Mouse (Mus musculus): Measurements from ENCODE around the gene Afap1l2.

The Afap1l2 gene

DNA sequence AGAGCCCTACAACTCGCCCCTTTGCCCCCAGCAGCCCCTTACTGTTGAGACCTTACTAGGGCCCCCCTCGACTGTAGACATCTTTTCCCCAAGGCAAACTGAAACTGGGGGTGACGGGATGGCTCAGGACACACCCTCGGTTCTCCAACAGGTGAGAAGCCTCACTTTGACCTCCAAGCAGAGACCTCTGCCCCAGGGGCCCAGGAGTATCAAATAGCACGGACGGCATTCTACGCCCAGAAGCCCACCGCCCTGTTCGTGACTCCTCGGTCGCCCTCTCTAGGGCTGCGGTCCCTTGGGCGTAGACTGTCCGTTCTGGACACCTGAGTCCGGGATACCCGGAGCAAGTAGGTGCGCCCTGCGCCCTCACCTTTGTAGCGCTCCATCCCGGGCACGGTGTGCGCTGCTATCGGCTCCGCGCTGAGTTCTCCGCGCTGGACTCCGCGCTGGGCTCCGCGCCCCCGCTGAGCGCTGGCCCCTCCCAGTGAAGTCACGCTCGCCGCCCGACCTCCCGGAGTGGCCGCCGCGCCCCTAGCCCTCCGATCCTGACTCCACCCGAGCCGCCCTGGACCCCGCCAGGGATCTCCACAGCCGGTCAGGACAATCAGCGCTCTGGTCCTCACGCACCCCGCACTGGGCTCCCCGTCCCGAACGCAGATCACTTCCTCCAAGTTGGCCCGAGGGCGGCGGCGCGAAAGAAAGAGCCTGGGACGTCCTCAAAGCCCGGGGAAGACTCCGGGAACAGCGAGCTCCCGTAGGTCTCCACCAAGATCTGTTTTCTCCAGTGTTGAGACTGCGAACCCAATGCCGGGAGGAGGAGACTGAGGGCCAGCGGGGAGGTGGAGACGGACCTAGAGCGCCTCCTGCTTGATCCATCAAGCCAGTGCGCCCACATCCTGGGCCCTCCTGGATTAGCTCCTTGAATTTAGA is at the start of gene Afap1l2:
TSS of gene Afap1l2 (minus strand) at position 448 of the 930 bp plus-strand sequence.
- peak; percentile 77 to 78 for DNase-seq

DNA sequence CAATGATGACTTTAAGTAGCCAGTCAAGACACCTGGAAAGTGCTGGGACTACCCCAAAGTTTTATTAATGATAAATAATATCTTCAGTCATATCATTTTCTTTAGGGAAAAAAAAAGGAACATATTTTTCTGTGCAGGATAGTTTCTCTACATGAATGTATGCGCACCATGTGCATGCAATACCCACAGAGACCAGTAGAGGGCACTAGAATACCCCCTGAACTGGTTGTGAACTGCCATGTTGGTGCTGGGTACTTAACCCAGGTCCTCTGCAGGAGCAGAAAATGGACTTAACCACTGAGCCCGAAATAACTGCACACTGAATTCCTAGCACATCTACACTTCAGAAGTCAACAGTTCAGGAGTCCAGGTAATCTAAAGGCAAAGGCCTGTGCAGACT is 49.5 kb upstream of the Afap1l2 start:
- DNase-seq: peak in 1 of 2 experiments; percentile 28

DNA sequence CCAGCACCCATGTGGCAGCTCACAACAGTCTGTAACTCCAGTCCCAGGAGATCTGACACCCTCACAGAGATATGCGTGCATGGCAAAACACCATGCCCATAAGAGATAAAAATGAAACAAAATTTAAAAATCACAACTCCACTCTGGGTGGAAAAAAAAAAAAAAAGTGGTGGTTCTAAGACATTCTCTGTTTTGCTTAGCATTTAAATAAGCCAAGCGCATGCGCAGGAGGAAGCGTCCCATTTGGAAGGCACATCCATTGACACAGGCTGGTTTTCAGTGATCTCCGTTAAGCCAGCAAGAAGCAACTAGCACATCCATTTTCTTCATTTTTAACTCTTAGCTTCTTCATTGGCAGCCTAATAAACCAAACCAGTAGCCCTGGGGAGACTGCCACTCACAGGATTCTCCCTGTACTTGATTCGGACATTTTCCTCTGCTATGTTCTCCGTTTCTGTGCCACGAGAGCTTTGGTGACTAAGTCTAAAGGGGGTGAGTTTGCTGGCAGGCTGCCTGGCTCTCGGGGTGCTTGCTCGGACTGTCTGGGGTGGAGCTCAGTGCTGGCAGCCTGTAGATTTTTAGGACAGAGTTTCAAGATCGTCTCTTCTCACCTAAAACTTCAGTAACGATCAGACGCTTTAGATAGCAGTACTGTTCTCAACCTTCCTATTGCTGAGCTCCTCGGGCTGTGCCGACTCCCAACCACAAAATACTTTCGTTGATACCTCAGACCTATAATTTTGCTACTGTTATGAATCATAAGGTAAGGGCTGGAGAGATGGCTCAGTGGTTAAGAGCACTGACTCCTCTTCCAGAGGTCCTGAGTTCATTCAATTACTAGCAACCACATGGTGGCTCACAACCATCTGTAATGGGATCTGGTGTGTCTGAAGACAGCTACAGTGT is 47.4 kb upstream of the Afap1l2 start:
- peak in 1 of 2 experiments; percentile 40 for DNase-seq

DNA sequence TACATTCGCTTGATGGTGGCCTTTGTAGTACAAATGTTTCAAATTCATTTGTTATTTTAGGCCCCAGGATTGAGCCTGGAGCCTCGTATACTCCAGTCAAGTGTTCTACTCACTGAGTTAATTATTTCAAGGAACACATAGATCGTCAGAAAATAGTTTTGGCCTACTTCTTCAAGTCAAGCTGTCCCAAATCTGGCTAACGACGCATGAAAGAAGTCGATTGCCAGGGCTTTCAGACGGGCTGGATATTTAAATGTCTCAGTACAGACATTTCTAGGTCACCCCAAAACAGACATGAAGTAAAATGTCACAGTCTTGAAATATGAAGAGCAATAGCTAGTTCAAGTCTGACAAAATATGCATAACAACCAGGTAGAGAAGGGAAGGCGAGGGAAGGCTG is 44.9 kb upstream of the Afap1l2 start:
- DNase-seq: no peak

DNA sequence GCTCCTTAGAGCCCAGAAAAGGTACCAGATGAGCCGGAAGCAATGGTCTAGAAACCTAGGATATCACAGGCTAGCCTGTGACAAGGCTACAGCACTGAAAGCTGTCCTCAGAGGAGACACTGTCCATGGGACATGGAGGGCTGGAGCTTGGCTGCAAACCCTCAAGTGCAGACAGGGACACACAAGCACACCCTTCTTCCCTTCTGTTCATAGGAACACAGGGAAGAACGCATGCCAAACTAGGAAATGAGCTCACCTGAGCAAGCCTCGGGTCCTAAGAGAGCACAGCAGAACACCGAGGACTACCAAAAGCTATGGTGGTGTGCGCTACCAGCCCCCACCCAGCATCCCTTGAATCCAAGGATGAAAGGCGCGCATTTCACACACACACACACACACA is 44.0 kb upstream of the Afap1l2 start:
- no peak for DNase-seq

DNA sequence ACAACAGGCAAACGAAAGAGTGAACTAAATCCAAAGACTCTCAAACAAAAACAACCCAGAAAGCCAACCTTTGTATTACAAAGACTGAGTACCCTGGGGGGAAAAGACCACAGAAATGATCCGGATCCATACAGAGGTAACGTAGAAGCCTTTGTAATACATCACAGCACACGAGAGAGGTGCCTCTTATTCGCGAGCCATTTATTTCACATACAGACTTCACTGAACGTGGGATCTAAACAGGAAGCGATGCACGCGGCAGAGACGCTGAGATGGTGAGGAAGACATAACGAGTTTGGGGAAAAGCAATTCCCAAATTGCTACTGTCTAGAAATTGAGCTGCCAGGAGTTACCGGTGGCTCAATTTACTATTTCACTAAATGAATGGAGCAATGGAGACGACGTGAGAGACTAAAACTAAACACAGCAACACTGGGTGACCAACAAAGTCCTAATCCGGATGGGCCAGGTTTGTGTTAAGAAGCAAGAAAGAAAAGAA is 41.6 kb upstream of the Afap1l2 start:
- DNase-seq: no peak

DNA sequence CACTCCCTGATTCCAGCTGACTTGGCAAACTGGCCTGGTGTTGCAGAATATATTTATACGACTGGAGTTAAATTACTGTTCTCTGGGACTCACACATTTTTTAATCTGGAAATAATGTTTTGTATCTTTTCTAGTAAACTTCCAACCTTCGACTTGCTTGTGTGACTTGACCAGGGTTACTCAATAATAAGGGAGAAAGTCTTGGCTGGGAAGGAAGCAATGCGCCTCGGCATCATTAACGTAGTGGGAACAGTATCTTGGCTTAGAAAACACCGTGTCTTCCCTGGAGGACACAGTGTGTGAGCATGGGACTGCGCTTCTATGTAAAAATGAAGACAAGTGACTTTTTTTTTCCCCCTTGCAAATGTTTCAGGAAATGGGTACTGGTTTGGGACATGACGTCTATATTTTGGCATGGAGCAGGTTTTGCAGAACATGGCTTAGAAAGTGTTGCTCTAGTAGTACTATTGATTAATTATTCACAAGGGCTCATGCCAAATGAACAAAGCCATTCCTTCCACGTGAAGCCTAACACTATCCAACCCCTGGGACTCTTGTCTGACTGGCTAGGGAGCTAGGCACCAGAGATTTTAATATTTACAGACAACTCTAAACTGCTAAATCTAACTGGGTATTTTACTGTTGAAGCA is 39.8 kb upstream of the Afap1l2 start:
- DNase-seq: no peak

DNA sequence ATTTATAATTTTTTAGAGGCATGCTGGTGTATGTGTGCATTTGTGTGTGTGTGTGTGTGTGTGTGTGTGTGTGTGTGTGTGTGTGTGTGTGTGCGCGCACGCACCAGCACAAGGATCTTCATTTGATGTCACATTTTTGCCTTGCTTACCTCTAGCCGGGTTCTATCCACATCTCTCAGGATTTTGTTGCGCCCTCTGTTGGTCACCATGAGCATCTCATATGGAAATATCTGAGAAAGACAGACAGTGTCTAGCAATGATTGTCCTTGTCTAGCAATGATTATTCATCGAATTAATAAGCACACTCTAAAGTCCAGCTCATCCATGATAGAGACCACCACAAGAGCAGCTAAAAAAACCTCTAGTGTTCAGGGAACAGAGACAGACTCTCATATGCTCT is 31.2 kb upstream of the Afap1l2 start:
- DNase-seq: peak; percentile 70 to 79

DNA sequence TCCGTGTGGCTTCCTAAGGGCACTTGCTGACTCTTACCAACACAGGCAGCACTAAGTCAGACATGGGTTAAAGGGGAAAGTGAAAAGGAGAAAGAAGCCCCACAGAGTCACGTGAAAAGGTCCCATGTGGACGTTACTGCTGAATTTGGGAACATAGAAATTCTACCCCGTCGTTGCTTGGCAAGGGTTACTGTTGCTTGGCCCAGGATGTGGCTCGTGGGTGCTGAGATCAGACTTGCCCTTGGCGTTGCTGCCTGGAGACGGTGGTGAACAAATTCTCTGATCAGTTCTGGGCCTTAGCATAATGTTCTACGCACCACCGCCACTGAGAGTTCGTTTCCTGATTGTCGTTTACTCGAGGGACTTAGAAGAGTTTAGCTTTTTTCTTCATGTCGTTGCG is 28.8 kb upstream of the Afap1l2 start:
- DNase-seq: no peak

DNA sequence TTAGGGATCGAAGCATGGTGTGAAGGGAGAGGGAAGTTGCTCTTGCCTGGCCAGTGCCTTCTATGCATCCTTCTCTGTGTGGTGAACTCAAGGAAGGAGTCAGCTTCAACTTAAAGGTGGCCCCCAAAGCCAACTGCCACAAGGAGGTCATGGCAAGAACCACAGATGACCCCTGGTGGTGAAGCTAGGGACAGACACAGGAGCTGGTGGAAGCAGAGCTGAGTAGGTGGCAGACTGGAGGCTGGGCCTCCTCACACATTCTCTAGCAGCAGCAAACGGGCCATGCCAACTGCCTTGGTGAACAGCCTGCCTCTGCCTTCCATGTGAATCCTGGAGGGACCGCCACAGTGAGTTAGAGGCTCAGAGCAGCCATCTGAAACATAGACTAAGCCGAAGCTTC is 23.6 kb upstream of the Afap1l2 start:
- DNase-seq: peak; percentile 82 to 84

DNA sequence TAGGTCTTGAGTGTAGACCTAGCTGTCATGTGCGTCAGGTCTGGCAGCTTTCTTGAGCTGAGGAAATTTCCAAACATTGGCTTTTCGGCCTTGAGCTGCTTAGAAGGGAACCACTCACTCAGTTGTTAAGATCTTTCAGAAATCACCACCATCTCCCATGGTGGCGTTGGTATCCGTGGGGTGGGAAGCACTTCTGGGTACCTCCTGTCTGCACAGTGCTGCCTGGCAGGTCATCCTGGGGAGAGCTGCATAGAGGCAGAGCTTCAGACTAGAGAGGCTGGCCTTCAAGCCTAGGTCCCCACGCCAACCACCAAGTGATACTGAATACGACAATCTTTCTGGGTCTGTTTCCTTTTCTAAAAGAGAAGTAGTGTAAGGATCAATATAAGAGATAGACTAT is 21.4 kb upstream of the Afap1l2 start:
- no peak for DNase-seq

DNA sequence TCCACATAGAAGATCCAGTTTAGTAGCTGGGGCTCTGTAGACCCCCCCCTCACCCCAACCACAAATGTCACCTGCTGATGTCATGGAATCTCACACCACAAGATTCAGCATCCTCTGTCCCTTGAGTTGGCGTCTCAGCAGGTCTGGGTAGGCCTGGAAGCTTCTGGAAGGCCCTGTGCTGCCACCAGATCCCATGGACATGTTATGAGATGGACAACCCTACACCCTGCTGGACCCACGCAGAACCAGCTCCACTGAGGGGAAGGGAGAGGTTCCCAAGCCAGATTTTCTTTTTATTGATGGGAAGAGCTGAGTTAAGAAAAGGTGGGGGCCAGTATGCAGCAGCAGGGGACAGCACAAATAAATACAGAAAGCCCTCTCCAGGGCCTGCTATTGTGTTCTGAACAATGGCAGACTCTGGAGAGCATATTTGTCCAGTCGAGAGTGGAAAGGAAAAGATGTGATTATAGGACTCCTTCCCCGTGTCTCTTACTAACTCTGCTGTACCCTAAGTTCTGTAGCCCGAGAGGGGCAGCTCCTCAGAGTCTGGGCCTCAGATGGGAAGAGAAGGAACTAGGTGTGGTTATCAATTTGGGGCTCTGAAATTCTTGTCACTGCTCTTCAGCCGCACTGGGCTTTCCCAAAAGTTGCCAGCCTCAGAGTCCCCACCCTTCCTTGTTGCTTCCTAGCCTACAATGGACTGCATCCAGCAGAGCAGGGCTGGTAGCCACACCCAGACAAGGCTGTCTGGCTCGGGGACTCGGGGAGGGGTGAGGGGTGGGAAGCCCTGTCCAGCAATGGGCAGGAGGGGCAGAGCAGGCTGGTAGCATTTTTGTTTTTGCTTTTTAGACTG is 20.5 kb upstream of the Afap1l2 start:
- DNase-seq: no peak

DNA sequence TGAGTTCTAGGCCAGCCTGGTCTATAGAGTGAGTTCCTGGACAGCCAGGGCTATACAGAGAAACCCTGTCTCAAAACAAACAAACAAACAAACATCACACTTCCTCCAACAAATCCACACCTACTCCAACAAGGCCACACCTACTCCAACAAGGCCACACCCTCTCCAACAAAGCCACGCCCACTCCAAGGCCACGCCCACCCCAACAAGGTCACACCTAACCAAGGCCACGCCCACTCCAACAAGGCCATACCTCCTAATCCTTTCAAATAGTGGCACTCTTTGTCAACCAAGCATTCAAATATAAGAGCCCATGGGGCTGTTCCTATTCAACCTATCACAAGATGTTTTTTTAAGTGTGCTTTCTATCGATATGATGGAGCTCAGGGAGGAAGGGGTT is 18.5 kb upstream of the Afap1l2 start:
- no peak for DNase-seq

DNA sequence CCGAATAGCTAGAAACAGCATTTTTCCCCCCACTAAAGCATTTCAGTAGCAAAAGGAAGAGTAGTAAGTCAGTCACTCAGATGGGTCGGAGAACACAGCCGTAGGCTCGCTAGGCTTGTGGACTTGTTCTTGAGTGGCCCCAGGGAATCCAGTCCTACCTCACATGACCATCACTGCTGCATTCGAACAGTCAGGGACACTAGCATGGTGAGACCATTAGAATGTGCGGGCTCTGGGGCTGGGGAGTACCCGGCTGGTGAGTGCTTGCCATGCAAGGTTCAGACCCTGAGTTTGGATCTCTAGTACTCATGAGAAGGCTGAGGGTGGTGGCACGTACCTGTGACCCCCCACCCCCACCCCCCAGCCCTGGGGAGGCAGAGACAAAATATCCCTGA is 9.8 kb upstream of the Afap1l2 start:
- DNase-seq: no peak

DNA sequence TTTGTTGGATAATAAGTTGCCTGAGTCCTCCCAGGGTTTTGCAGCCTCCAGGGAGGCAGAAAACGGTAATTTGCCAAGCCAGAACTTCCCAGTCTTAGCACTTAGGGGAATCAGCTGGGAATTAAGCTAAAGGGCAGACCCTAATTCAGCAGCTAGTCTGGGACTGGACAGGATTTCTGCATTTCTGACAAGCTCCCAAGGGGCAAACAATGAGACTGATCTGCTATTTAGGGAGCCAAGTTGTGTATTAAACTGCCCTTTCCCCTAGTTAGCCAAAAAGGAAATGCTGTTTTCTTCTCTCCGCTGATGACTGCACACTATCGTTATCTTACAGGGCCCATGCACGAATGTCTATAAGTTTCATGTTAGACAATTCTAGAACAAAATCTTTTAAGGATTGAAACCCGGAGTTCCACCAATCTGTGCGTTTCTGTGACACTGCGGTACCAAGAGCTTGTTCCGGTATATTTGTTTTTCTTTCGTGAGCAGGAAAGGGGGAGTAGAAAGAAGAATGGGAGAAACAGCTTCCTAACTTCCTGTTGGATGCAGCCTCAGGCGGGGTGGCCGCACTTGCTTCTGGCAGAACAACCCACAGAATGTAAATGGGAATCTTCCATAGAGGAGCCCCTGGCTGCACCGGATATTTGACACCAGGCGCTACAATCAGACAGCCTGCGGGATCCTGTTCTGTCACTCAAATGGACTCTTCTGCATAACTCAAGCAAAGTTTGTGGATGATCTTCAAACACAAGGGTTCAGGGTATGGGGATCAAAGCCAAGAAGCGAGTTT is 9.2 kb upstream of the Afap1l2 start:
- DNase-seq: no peak

DNA sequence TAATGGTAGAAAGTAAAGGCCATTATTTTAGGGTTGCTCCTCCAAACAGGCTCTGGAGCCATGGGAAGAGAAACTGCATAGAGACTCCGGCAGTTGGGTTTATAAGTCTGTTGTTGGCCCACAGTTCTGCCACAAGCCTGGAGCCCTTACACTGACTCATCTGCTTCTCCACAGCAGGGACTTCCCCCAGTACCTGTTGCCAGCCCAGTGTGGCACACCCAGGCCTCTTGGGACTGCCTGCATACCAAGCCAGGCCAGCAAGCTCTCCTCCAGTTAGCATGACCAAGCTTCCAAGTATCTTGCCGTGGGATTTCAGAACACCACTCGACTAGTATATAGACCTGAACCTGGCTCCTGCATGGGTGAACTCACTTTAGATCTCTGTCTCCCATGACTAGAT is 6.8 kb upstream of the Afap1l2 start:
- no peak for DNase-seq

DNA sequence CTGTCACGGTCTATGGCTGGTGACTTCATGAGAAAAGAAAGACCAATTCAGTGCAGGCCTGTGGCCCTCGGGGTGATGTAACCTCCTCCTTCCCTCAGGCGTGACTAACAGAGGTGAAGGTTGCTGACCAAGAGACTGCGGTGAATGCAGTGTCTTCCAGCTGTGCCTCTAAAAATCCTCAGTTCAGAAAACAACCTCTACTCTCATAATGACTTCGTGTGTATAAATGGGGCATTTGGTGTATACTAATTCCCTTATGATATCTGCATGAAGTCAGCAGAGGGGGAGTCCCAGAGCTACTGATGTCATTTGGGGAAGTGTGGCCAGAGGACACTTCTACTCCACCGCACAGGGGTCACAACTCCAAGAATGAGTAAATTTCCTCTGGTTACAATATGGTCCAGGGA is 5.2 kb upstream of the Afap1l2 start:
- no peak for DNase-seq

DNA sequence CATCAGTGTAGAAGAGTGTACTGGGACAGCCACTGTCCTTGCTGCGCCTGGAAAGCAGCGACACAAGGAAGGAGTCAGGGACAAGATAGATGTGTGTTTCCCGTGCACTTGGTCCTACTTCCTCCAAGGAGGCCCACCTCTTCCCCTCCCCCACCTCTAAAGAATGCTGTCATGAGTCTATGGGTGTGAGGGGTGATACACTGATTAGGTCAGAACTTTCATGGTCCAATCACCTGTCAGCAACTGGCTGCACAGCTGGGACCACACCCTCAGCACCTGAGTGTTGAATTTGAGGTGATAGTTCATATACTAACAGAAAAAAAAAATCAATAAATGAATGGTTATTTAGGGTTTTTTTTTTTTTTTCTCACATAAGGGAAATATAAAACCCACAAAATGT is 4.0 kb upstream of the Afap1l2 start:
- no peak for DNase-seq

DNA sequence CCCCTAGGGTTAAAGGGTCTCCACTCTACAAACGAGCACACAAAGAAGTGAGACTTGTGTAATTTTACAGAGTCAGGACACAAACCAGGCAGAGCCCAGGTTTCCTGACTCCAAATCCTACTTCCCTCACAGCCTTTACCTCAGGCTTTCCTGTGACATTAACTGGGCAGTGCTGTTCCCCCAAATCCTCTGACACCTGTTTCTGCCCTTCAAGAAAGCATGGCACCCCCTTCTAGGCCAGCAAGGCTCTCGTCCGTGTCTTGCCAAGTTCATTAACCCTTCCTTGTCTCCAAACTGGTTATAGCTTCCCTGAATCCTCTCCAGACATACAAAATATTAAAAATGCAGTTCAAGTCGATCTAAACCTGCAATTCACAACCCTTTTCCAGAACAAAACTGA is 2.0 kb upstream of the Afap1l2 start:
- no peak for DNase-seq

DNA sequence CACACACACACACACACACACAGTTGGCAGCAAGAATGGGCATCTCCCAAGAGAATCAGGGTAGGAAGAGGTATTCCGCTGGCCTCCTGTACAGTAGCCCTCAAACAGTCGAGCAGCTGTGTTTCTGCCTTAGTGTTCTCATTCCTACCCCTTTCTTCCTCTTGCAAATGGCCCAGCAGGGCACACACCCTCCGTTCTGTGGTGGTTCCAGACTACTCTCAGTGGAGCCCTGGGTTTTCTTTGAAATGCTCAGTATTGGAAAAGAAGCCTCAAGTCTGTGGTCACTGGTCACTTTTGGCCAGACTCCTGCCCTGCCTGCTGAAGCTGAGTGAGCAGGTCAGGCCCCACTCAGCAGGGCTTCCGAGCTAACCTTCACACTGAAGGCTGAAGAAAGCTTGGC is 1.6 kb upstream of the Afap1l2 start:
- DNase-seq: peak in 1 of 2 experiments; percentile 20

DNA sequence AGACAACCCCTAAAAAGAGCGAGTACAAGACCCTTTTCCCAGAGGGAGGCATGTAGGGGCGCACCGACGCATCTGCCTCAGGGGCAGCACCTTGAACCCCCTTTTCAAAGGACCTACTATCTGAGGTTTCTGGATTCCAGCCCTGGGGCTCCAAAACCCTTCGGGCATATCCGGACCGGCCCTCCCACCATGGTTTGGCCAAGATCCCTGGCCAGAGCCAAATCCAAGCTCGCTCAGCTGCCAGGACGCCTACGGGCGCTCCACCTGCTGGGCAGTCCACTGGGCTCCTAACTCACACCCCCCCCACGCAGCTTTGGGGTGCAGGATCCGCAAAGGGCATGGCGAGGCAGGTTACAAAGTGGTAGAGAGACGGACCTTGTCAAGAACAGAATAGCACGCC is 737 bp downstream of the Afap1l2 start:
- DNase-seq: peak; percentile 77 to 83
